Mouse (Mus musculus) hindlimb bud, embryonic 11.5 days (tissue): ENCODE measurements around the gene Tmtc2.
A peak's percentile ranks its signal among the peaks of the same experiment; 100 is the strongest.

Experiments
- DNase-seq: peaks from one replicate; pipeline ENCODE4 v3.0.0-alpha.2; 2012; ENCODE audit warnings: low read depth, low spot score; ENCODE audit errors: extremely low spot score

Tmtc2 gene

GRCm38 (mm10) chr10:105573908-105574694, at the start of gene Tmtc2:
Tmtc2 (minus strand) TSS chr10:105574451.
- no peak for DNase-seq

- DNase-seq: no peak
Observed at GRCm38 (mm10) chr10:105612117-105612516, 37.9 kb upstream of the Tmtc2 start.

- DNase-seq: no peak
Observed at GRCm38 (mm10) chr10:105598826-105599225, 24.6 kb upstream of the Tmtc2 start.

- DNase-seq: no peak
Observed at GRCm38 (mm10) chr10:105597226-105597625, 23.0 kb upstream of the Tmtc2 start.

GRCm38 (mm10) chr10:105595480-105596102, 21.3 kb upstream of the Tmtc2 start:
- DNase-seq: no peak

- no peak for DNase-seq
Observed at GRCm38 (mm10) chr10:105588141-105588540, 13.9 kb upstream of the Tmtc2 start.

GRCm38 (mm10) chr10:105579318-105579717, 5.1 kb upstream of the Tmtc2 start:
- no peak for DNase-seq

GRCm38 (mm10) chr10:105578291-105578845, 4.1 kb upstream of the Tmtc2 start:
- no peak for DNase-seq

GRCm38 (mm10) chr10:105574695-105575660, 727 bp upstream of the Tmtc2 start:
- DNase-seq: peak; percentile 77

GRCm38 (mm10) chr10:105573306-105573907, 844 bp downstream of the Tmtc2 start:
- DNase-seq: no peak

GRCm38 (mm10) chr10:105572829-105573228, 1.4 kb downstream of the Tmtc2 start:
- no peak for DNase-seq

GRCm38 (mm10) chr10:105572301-105572700, 1.9 kb downstream of the Tmtc2 start:
- no peak for DNase-seq

- no peak for DNase-seq
Observed at GRCm38 (mm10) chr10:105571831-105572230, 2.4 kb downstream of the Tmtc2 start.

GRCm38 (mm10) chr10:105571019-105571418, 3.2 kb downstream of the Tmtc2 start:
- no peak for DNase-seq

GRCm38 (mm10) chr10:105569573-105569972, 4.7 kb downstream of the Tmtc2 start:
- no peak for DNase-seq

GRCm38 (mm10) chr10:105567825-105568531, 6.3 kb downstream of the Tmtc2 start:
- no peak for DNase-seq

GRCm38 (mm10) chr10:105561548-105561947, 12.7 kb downstream of the Tmtc2 start:
- DNase-seq: no peak

GRCm38 (mm10) chr10:105557581-105557980, 16.7 kb downstream of the Tmtc2 start:
- no peak for DNase-seq

GRCm38 (mm10) chr10:105556890-105557572, 17.2 kb downstream of the Tmtc2 start:
- DNase-seq: no peak
